Mouse (Mus musculus): ENCODE results near the gene Ndrg2.

DNA sequence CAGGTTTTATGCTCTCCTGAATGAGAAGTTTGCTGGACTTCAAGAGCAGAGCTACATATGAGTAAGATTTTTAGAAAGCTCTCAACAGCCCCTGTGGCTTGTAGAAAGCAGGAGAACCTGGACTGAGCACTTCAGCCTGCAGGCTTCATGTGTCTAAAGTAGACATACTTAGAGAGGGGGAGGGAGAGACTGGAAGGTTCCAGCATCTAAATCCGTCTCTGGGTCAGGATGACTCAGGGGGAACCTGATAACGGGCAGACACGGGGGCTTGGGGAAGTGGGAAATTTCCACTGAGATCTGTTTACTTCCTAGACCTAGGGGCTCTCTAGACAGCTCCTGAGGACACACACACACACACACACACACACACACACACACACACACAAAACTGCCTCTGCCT, 1.1 kb upstream of the Ndrg2 start:
- no peak for TF ChIP-seq CTCF (IDR thresholded peaks at IDR 0.05; ENCODE audit: low read depth)
- no peak for TF ChIP-seq EP300 (optimal IDR thresholded peaks at IDR 0.05)
